Mouse (Mus musculus) embryo, embryonic 11 days (tissue): ENCODE data around the gene Ptgir.
A peak's percentile ranks its signal among the peaks of the same experiment; 100 is the strongest.
"Not testable (repeated sequence)": the region's sequence is repeated elsewhere in the genome, so short reads cannot be mapped to it uniquely, and the experiment has no call there.

Experiments used
- DNase-seq: peaks from one replicate; pipeline ENCODE4 v3.0.0-alpha.2; 2015

Ptgir gene

GRCm38 (mm10) chr7:16944808-16945315, 38.6 kb downstream of the Ptgir start:
- no peak for DNase-seq

- no peak for DNase-seq
These were observed 39.1 kb downstream of the Ptgir start for GRCm38 (mm10) chr7:16945419-16945818.

DNA sequence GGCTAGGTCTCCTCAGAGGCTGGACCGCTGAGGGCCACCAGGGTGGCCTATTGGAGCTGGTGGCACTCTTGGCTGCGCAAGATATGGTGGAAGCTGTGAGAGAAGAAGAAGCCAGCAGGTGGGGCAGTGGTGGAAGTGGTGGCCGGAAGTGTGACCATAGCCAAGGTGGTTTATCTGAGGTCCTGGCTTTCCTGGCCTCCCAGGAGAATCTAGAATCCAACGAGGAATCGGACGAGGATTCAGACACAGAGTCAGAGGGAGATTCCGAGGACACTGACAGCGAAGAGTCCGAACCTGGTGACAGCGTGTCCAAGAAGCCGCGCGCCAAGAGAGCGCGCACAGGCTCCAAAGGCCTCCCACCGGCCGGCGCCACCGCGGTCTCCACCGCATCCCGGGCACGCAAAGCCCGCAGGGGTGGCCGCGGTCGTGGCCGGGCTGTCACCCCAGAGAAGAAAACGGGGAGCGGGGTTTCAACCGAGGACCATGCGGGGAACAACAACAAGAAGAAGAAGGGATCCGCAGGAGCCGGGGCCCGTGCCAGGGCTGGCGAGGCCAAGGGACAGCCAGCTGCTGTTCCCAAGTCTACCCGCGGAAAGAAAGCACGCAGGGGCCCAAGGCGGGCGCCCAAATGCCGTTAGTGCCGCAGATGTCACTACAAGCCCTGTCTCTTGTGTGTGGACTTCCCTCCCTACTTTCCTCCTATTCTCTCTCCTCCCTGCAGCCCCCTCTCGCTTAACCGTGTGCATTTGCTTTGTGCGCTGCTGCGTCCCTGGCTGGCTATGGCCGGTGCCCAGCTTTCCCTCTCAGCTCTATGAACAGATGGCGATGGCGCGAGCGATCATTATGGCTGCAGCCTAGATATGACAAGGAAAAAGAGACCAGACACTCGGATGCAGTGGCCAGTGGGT, 40.4 kb downstream of the Ptgir start:
- DNase-seq, result no peak

DNA sequence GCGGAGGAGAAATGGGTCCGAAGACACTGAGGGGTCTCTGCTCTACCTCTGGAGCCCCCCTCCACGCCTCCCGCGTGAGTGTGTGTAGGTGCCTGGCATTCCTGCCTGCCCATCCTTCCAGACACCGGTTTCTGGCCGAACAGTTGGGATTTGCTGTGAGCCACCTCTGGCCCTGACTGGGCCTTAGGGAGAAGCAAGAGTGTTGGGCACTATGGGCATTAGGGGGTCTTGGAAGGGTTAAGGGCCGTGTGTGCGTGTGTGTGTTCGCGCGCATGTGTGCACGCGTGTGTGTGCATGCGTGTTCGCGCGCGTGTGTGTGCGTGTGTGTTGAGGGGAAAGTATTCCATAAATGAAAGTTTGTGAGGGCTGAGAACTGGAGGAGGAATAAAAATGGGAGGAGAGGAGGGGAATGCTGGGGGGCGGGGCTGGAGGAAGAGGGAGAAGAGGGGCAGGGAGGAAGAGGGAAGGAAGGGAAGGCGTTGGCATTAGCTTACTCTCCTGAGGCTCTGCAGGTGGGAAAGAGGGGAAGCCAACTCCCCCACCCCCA, 41.1 kb downstream of the Ptgir start:
- DNase-seq, result no peak

DNA sequence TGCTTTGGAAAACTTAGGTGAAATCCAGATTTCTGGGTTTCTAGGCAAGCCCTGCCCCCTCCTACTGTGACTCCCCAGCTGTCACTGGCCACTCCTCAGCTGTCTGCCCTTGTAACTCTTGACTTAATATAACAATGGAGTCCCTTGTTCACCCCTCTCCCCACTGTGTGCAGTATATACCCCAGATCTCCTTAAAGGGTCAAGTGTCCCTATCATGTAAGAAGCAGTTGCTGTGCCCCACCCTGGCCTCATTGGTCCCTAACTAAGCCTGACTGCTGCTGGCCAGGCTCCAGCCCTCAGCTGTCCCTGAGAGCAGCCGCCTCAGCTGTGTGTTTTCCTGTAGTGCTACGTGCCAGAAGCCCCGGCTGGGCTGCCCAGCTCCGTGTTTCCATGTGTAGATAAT, 41.7 kb downstream of the Ptgir start:
- DNase-seq, result peak; percentile 37

- DNase-seq, result no peak
These were observed 42.7 kb downstream of the Ptgir start for GRCm38 (mm10) chr7:16948923-16949458.

GRCm38 (mm10) chr7:16949908-16950841, 43.9 kb downstream of the Ptgir start:
- DNase-seq, result peak; percentile 88

DNA sequence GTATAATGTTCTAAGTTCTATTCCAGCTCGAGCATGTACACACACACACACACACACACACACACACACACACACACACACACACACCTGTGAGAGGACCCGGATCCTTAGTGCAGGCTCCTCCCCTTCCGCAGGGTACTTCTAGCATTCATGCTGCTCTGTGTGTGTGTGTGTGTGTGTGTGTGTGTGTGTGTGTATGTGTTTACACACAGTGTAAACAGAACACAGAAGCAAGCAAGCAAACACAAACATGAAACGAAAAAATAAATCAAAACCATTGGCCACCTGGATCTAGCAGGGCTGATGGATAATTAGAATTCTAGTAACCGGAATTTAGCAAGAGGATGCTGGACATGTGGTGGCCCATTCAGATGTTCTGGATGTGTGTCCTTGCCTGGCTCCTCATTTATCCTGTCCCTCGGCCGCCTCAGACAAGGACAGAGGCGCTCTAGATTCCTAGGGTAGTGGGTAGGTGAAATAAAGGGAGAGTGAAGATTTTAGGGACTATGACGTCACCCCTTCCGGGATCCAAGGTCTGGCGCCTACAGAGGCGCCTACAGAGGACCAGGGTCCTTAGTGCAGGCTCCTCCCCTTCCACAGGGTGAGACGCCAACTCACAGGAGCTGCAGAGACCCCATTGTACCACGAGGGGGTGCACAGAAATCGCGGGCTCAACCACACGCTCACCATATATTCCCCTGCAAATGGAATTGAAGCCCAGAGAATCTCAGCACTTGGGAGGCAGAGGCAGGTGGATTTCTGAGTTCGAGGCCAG, 44.8 kb downstream of the Ptgir start:
- peak; percentile 89 for DNase-seq

DNA sequence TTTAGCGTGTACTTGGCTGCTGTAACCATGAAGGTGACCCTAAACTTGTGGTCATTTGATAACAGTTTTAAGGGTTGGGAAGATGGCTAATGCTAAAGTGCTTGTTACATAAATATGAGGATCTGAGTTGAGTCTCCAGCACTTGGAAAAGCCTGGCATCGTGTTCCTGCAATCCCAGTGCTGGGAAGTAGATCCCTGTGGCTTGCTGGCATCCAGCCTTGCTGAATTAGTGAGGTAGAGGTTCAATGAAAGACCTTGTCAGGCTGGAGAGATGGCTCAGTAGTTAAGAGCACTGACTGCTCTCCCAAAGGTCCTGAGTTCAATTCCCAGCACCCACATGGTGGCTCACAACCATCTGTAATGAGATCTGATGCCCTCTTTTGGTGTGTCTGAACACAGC, 47.5 kb downstream of the Ptgir start:
- not testable (repeated sequence) for DNase-seq

- no peak for DNase-seq
These were observed 49.4 kb downstream of the Ptgir start for GRCm38 (mm10) chr7:16955712-16956111.

DNA sequence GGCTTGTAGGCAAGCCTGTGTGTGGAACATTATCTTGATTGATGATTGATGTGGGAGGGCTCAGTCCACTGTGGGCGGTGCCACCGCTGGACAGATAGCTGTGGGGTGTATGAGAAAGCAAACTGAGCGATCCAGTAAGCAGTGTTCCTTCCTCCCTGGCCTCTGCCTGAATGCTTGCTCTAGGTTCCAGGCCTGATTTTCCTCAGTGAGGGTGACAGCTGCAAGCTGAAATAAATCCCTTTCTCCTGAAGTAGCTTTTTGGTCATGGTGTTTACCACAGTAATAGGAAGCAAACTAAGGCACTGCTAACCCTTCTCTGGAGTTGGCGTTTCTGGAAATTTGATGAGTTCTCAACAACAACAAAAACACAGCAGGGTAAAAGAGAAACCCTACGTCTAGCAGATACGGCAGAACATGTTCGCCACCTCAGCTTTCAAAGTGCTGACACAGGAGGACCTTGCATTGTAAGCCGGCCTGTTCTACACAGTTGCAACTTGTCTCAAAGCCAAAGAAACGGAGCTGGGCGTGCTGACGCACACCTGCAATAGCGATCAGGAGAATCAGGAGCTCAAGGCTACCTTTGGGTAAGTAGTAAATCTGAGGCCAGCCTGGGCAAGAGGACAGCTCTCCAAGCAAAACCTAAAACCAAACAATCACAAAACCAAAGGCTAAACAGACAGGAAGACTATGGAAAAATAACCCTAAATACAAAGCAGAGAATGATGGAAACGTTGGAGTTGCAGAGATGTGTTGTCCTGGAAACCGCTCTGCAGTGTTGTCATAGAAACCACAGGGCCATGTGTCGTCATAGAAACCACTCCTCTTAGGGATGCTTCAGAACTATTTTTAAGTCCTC, 50.3 kb downstream of the Ptgir start:
- no peak for DNase-seq

GRCm38 (mm10) chr7:16959539-16960187, 53.4 kb downstream of the Ptgir start, which contains the start of gene Pnmal1:
Gene Pnmal1 (plus strand): TSS chr7:16959679.
- DNase-seq, result peak; percentile 94
